ENCODE assay signal across 15 mouse cellular contexts in genomic region chr10:117493091-117493823, GRCm38 (mm10).
A peak's percentile ranks its signal among the peaks of the same experiment; 100 is the strongest.
DNase-seq lines count a peak whose midpoint lies in the region; ATAC-seq and TF ChIP-seq lines count a peak whose summit lies in the region.
"Had no signal": no experiment of that assay in that cellular context is flagged by ENCODE, and none has a peak within 500 bp of the region (broad histone marks: within the 10 kb centered on the region; RNA-seq: fewer than 3 reads in every experiment).

No protein-coding gene starts in this region.

- H3K9ac ChIP-seq in heart, embryonic 12.5 days = no peak overlapping the region
- H3K9ac ChIP-seq in heart, embryonic 11.5 days (ENCODE audit: low read depth, low read length) = no peak overlapping the region
- H3K9ac ChIP-seq in limb, embryonic 14.5 days (ENCODE audit: low read depth, low read length, severe bottlenecking) = no peak overlapping the region
- no peak overlapping the region for H3K9ac ChIP-seq in liver, embryonic 14.5 days (replicated peaks)

- ATAC-seq in heart, embryonic 12.5 days (ENCODE audit: insufficient number of reproducible peaks, low FRiP score) = no peak
- ATAC-seq in heart, embryonic 11.5 days (replicated peaks; ENCODE audit: insufficient number of reproducible peaks, low FRiP score, low TSS enrichment) = no peak
- no peak for ATAC-seq in limb, embryonic 14.5 days (ENCODE audit: low FRiP score, low read depth)
- no peak for ATAC-seq in liver, embryonic 14.5 days (ENCODE audit: insufficient read depth)
- ATAC-seq: forebrain, postnatal 0 days; hindbrain, postnatal 0 days had no signal

- H3K36me3 ChIP-seq in heart, embryonic 12.5 days = no peaks in the 10 kb centered on the region
- no peaks in the 10 kb centered on the region for H3K36me3 ChIP-seq in heart, embryonic 11.5 days (ENCODE audit: control insufficient read depth, insufficient read depth, low read length)
- H3K36me3 ChIP-seq in limb, embryonic 14.5 days (ENCODE audit: control insufficient read depth, insufficient read depth, low read length) = no peaks in the 10 kb centered on the region
- no peaks in the 10 kb centered on the region for H3K36me3 ChIP-seq in limb, embryonic 10.5 days
- H3K36me3 ChIP-seq in liver, embryonic 14.5 days (replicated peaks; ENCODE audit: control insufficient read depth, insufficient read depth, low read depth) = no peaks in the 10 kb centered on the region

- H3K27me3 ChIP-seq in heart, embryonic 12.5 days (replicated peaks) = no peaks in the 10 kb centered on the region
- no peaks in the 10 kb centered on the region for H3K27me3 ChIP-seq in heart, embryonic 11.5 days (ENCODE audit: control insufficient read depth, insufficient read depth, low read length)
- H3K27me3 ChIP-seq in limb, embryonic 14.5 days (ENCODE audit: control insufficient read depth, insufficient read depth, low read length) = no peaks in the 10 kb centered on the region
- no peaks in the 10 kb centered on the region for H3K27me3 ChIP-seq in limb, embryonic 10.5 days (ENCODE audit: low read depth, poor library complexity, severe bottlenecking)
- no peaks in the 10 kb centered on the region for H3K27me3 ChIP-seq in liver, embryonic 14.5 days (ENCODE audit: control insufficient read depth, insufficient read depth, low read length)

- H3K4me3 ChIP-seq in heart, embryonic 12.5 days = no peak overlapping the region
- H3K4me3 ChIP-seq in heart, embryonic 11.5 days (ENCODE audit: low read depth, low read length) = no peak overlapping the region
- H3K4me3 ChIP-seq in limb, embryonic 14.5 days (replicated peaks; ENCODE audit: low read length) = no peak overlapping the region
- no peak overlapping the region for H3K4me3 ChIP-seq in limb, embryonic 10.5 days
- H3K4me3 ChIP-seq in liver, embryonic 14.5 days (ENCODE audit: insufficient read depth in 1 of 2, low read depth in 2 of 2, low read length in 2 of 2) = no peak overlapping the region

- no peak for TF ChIP-seq EP300 in liver, embryonic 14.5 days (IDR thresholded peaks at IDR 0.05; ENCODE audit: low read depth)

- 0 out of 2 replicates have a peak, but pooled peaks cover 7% of the 10 kb centered on the region for H3K4me1 ChIP-seq in heart, embryonic 12.5 days (replicated peaks)
- H3K4me1 ChIP-seq in heart, embryonic 11.5 days (ENCODE audit: control insufficient read depth, insufficient read depth, low read length) = no peaks in the 10 kb centered on the region; the same call in 1 of the 2 replicates
- no peaks in the 10 kb centered on the region for H3K4me1 ChIP-seq in limb, embryonic 14.5 days (ENCODE audit: control insufficient read depth, insufficient read depth, low read length)
- H3K4me1 ChIP-seq in limb, embryonic 10.5 days = peaks cover 6% of the 10 kb centered on the region; the same call in 1 of the 2 replicates
- H3K4me1 ChIP-seq in liver, embryonic 14.5 days (replicated peaks; ENCODE audit: control insufficient read depth in 2 of 2, insufficient read depth in 2 of 2, low read length in 1 of 2) = peaks cover 0 to 4% of the 10 kb centered on the region in 2 experiments; a peak in 3 of 4 replicates

- 84% methylated on average over 3 of the region's 3 CpGs for WGBS in heart, embryonic 12.5 days
- 86% methylated on average over 3 of the region's 3 CpGs for WGBS in heart, embryonic 11.5 days (ENCODE audit: insufficient replicate concordance)
- WGBS in limb, embryonic 14.5 days = 91% methylated on average over 3 of the region's 3 CpGs
- WGBS in limb, embryonic 10.5 days = 96% methylated on average over 3 of the region's 3 CpGs
- 66% methylated on average over 3 of the region's 3 CpGs for WGBS in liver, embryonic 14.5 days (ENCODE audit: insufficient replicate concordance)

- no peaks in the 10 kb centered on the region for H3K9me3 ChIP-seq in heart, embryonic 12.5 days (replicated peaks)
- no peaks in the 10 kb centered on the region for H3K9me3 ChIP-seq in heart, embryonic 11.5 days (replicated peaks; ENCODE audit: control insufficient read depth, low read length)
- H3K9me3 ChIP-seq in limb, embryonic 14.5 days (ENCODE audit: control insufficient read depth, low read length) = no peaks in the 10 kb centered on the region
- H3K9me3 ChIP-seq in limb, embryonic 10.5 days (replicated peaks) = no peaks in the 10 kb centered on the region
- H3K9me3 ChIP-seq in liver, embryonic 14.5 days (ENCODE audit: control insufficient read depth, low read length) = no peaks in the 10 kb centered on the region

- 0 out of 2 replicates have a peak overlapping the region, but pooled peaks have one; percentile 74 for H3K4me2 ChIP-seq in heart, embryonic 12.5 days
- H3K4me2 ChIP-seq in heart, embryonic 11.5 days = no peak overlapping the region
- peak overlapping the region; percentile 29; the same call in 1 of the 2 replicates for H3K4me2 ChIP-seq in limb, embryonic 14.5 days (replicated peaks; ENCODE audit: low read depth, low read length, severe bottlenecking)
- H3K4me2 ChIP-seq in liver, embryonic 14.5 days (ENCODE audit: low read depth) = peak overlapping the region; percentile 29; the same call in 1 of the 2 replicates

- no peak overlapping the region for H3K27ac ChIP-seq in heart, embryonic 12.5 days (ENCODE audit: poor library complexity, severe bottlenecking)
- no peak overlapping the region for H3K27ac ChIP-seq in heart, embryonic 11.5 days (ENCODE audit: low read depth, low read length)
- no peak overlapping the region for H3K27ac ChIP-seq in limb, embryonic 14.5 days (replicated peaks; ENCODE audit: low read depth, low read length)
- H3K27ac ChIP-seq in limb, embryonic 10.5 days = no peak overlapping the region; the same call in 1 of the 2 replicates
- H3K27ac ChIP-seq in liver, embryonic 14.5 days = no peak overlapping the region
- H3K27ac ChIP-seq: hindbrain, postnatal 0 days had no signal

- no peak for TF ChIP-seq POLR2A in limb, embryonic 14.5 days (IDR thresholded peaks at IDR 0.05; ENCODE audit: borderline replicate concordance, extremely low read depth, insufficient read depth, insufficient read length)

- no peak for DNase-seq in limb, embryonic 14.5 days (ENCODE audit: low spot score)
- DNase-seq in limb, embryonic 10.5 days (ENCODE audit: low spot score) = no peak
- peak; percentile 91 for DNase-seq in adipocyte (ENCODE audit: low spot score)
- no peak for DNase-seq in liver, embryonic 14.5 days (ENCODE audit: low read depth in 3 of 3, low spot score in 3 of 3)
- no peak for DNase-seq in right cerebral cortex, adult 18-20 months
- DNase-seq: adrenal gland, postnatal 10 days; cerebellum, adult 11 months; cerebellum, postnatal 36 days; forebrain, postnatal 0 days; lung, postnatal 10 days; spleen, adult 18-20 months; thymus, postnatal 36 days had no signal

- no peak for TF ChIP-seq CTCF in liver, embryonic 14.5 days (IDR thresholded peaks at IDR 0.05; ENCODE audit: low read depth)
